Mouse (Mus musculus) heart, postnatal 36 days (tissue): ENCODE measurements around the gene Stim1. TPM values are rescaled to one million over a fixed set of nuclear protein-coding genes. Genes with fewer than 3 reads are reported as not detected.
A peak's percentile ranks its signal among the peaks of the same experiment; 100 is the strongest.

ENCODE experiments used
- DNase-seq, 2 experiments: peaks; one replicate each; pipeline ENCODE4 v3.0.0; 2021 to 2022
- intact Hi-C: fragments of 180-260 bp; cut with DNase I; formaldehyde crosslinking; loops from one replicate; pipeline ENCODE4 v1.15.1; 2025
- total RNA-seq, 2 experiments: library from RNA; stranded (reverse); gene quantifications; 2 replicates each; pipeline ENCODE4 v1.2.3; 2021

Stim1 gene
- total RNA-seq, 2 experiments from 2014 or later, result 21.8 to 29.7 TPM

GRCm38 (mm10) chr7:102289466-102289865, 21.9 kb downstream of the Stim1 start:
- intact Hi-C loops, result no loop called here
- DNase-seq, result no peak

GRCm38 (mm10) chr7:102292228-102292627, 24.6 kb downstream of the Stim1 start:
- intact Hi-C loops, result no loop called here
- no peak for DNase-seq

- intact Hi-C loops, result no loop called here
- DNase-seq, result no peak
Observed at GRCm38 (mm10) chr7:102293234-102293633, 25.6 kb downstream of the Stim1 start.

- intact Hi-C loops, result loop anchor here (5.0 kb wide), 1 partner anchor 37 kb away; no protein-coding TSS in a partner anchor
- DNase-seq, result no peak
Observed at GRCm38 (mm10) chr7:102300761-102301160, 33.2 kb downstream of the Stim1 start.

- intact Hi-C loops, result loop anchor here (5.0 kb wide), 1 partner anchor 35 kb away; no protein-coding TSS in a partner anchor
- no peak for DNase-seq
Observed at GRCm38 (mm10) chr7:102302471-102302870, 34.9 kb downstream of the Stim1 start.

GRCm38 (mm10) chr7:102305596-102305995, 38.0 kb downstream of the Stim1 start:
- intact Hi-C loops, result no loop called here

GRCm38 (mm10) chr7:102310266-102310665, 42.7 kb downstream of the Stim1 start:
- intact Hi-C loops, result no loop called here
- no peak for DNase-seq

More at GRCm38 (mm10) chr7:102305596-102305995, 38.0 kb downstream of the Stim1 start:
- DNase-seq, result no peak

- intact Hi-C loops, result no loop called here
- DNase-seq, result no peak
Observed at GRCm38 (mm10) chr7:102310821-102311220, 43.2 kb downstream of the Stim1 start.

- intact Hi-C loops, result no loop called here
- DNase-seq, result no peak
Observed at GRCm38 (mm10) chr7:102312840-102313534, 45.4 kb downstream of the Stim1 start.

- DNase-seq, result no peak
- intact Hi-C loops, result no loop called here
Observed at GRCm38 (mm10) chr7:102313535-102313863, 45.9 kb downstream of the Stim1 start.

- no peak for DNase-seq
- intact Hi-C loops, result no loop called here
Observed at GRCm38 (mm10) chr7:102314107-102314506, 46.5 kb downstream of the Stim1 start.

GRCm38 (mm10) chr7:102314908-102315307, 47.3 kb downstream of the Stim1 start:
- intact Hi-C loops, result no loop called here
- DNase-seq, result no peak

- no peak for DNase-seq
- intact Hi-C loops, result no loop called here
Observed at GRCm38 (mm10) chr7:102315435-102315834, 47.8 kb downstream of the Stim1 start.

- intact Hi-C loops, result no loop called here
Observed at GRCm38 (mm10) chr7:102317583-102318168, 50.1 kb downstream of the Stim1 start.

GRCm38 (mm10) chr7:102322137-102322536, 54.5 kb downstream of the Stim1 start:
- DNase-seq, result no peak
- intact Hi-C loops, result no loop called here

More at GRCm38 (mm10) chr7:102317583-102318168, 50.1 kb downstream of the Stim1 start:
- no peak for DNase-seq

- DNase-seq, result no peak
- intact Hi-C loops, result no loop called here
Observed at GRCm38 (mm10) chr7:102326323-102326722, 58.7 kb downstream of the Stim1 start.

- DNase-seq, result no peak
- intact Hi-C loops, result no loop called here
Observed at GRCm38 (mm10) chr7:102330270-102330669, 62.7 kb downstream of the Stim1 start.

GRCm38 (mm10) chr7:102331476-102331875, 63.9 kb downstream of the Stim1 start:
- intact Hi-C loops, result no loop called here
- DNase-seq, result no peak

GRCm38 (mm10) chr7:102333741-102334140, 66.1 kb downstream of the Stim1 start:
- intact Hi-C loops, result no loop called here
- peak; percentile 21 to 30 for DNase-seq

- DNase-seq, result no peak
- intact Hi-C loops, result loop anchor here (5.0 kb wide), 1 partner anchor 35 kb away; no protein-coding TSS in a partner anchor
Observed at GRCm38 (mm10) chr7:102337326-102337725, 69.7 kb downstream of the Stim1 start.

- peak; percentile 56 to 60 for DNase-seq
- intact Hi-C loops, result loop anchor here (5.0 kb wide), 1 partner anchor 36 kb away; no protein-coding TSS in a partner anchor
Observed at GRCm38 (mm10) chr7:102337898-102338297, 70.3 kb downstream of the Stim1 start.

GRCm38 (mm10) chr7:102338956-102339355, 71.3 kb downstream of the Stim1 start:
- intact Hi-C loops, result loop anchor here (5.0 kb wide), 1 partner anchor 37 kb away; no protein-coding TSS in a partner anchor
- no peak for DNase-seq
